Mouse (Mus musculus) lung, adult 2 months (tissue): Measurements from ENCODE around the gene Zfp454.

Source experiments
- CTCF ChIP-seq: fragments of 200-500 bp; IDR thresholded peaks from 2 replicates; pipeline ENCODE4 v1.5.1; 2011; ENCODE audit warnings: mild to moderate bottlenecking, low read length, control low read depth; ENCODE audit not compliant: insufficient read depth
- POLR2A ChIP-seq: fragments of 200-500 bp; IDR thresholded peaks from 2 replicates; pipeline ENCODE4 v1.6.1; 2011; ENCODE audit warnings: low read depth, mild to moderate bottlenecking, control low read depth, low read length, borderline replicate concordance; ENCODE audit errors: extremely low read depth

GRCm38 (mm10) chr11:50930469-50931014 lies 43.1 kb upstream of the Zfp454 start:
- TF ChIP-seq CTCF (no peak), POLR2A (no peak)
